Mouse (Mus musculus): Measurements from ENCODE around the gene H2al1c. TPM values are rescaled to one million over a fixed set of nuclear protein-coding genes. Genes with fewer than 3 reads are reported as not detected.
"Not testable (repeated sequence)": the region's sequence is repeated elsewhere in the genome, so short reads cannot be mapped to it uniquely, and the experiment has no call there.

H2al1c gene
- polyA plus RNA-seq, 1 experiment from 2014 or later, result not detected

- not testable (repeated sequence) for H3K9ac ChIP-seq; H3K27ac ChIP-seq; H3K9me3 ChIP-seq; H3K4me1 ChIP-seq; H3K27me3 ChIP-seq (replicated peaks); H3K4me3 ChIP-seq; H3K4me2 ChIP-seq; H3K36me3 ChIP-seq (replicated peaks); ATAC-seq (replicated peaks)
- WGBS, result no CpG with 5 or more reads among the region's 6 CpGs
Observed at GRCm38 (mm10) chrX:11314858-11315257, 9.4 kb downstream of the H2al1c start, which contains the start of gene H2al1f. Gene H2al1f, plus strand, starts transcription at chrX:11315158.

GRCm38 (mm10) chrX:11317956-11318355, 12.5 kb downstream of the H2al1c start, which contains the start of gene H2al1g:
Gene H2al1g, plus strand, starts transcription at chrX:11318256.
- not testable (repeated sequence) for H3K27me3 ChIP-seq (replicated peaks); H3K4me1 ChIP-seq; ATAC-seq (replicated peaks); H3K4me3 ChIP-seq; H3K9ac ChIP-seq; H3K9me3 ChIP-seq; H3K36me3 ChIP-seq (replicated peaks); H3K4me2 ChIP-seq; H3K27ac ChIP-seq
- no CpG with 5 or more reads among the region's 3 CpGs for whole genome bisulfite sequencing

GRCm38 (mm10) chrX:11321192-11321591, 15.7 kb downstream of the H2al1c start, which contains the start of gene H2al1h:
Gene H2al1h, plus strand, starts transcription at chrX:11321492.
- no CpG with 5 or more reads among the region's 6 CpGs for WGBS
- not testable (repeated sequence) for H3K4me1 ChIP-seq; H3K4me3 ChIP-seq; H3K9me3 ChIP-seq; H3K4me2 ChIP-seq; ATAC-seq (replicated peaks); H3K27ac ChIP-seq; H3K36me3 ChIP-seq (replicated peaks); H3K9ac ChIP-seq; H3K27me3 ChIP-seq (replicated peaks)

GRCm38 (mm10) chrX:11324359-11324758, 18.9 kb downstream of the H2al1c start, which contains the start of gene H2al1i:
Gene H2al1i, plus strand, starts transcription at chrX:11324659.
- not testable (repeated sequence) for ATAC-seq (replicated peaks); H3K9me3 ChIP-seq; H3K36me3 ChIP-seq (replicated peaks); H3K9ac ChIP-seq; H3K4me1 ChIP-seq; H3K4me2 ChIP-seq; H3K4me3 ChIP-seq; H3K27ac ChIP-seq; H3K27me3 ChIP-seq (replicated peaks)
- 100% methylated on average over 2 of the region's 5 CpGs for WGBS

- H3K27ac ChIP-seq; H3K27me3 ChIP-seq (replicated peaks); H3K36me3 ChIP-seq (replicated peaks); ATAC-seq (replicated peaks); H3K4me2 ChIP-seq; H3K9ac ChIP-seq; H3K9me3 ChIP-seq; H3K4me1 ChIP-seq; H3K4me3 ChIP-seq: not testable (repeated sequence)
- 81% methylated on average over 2 of the region's 2 CpGs for WGBS
Observed at GRCm38 (mm10) chrX:11327522-11327921, 22.1 kb downstream of the H2al1c start, which contains the start of gene H2al1j. Gene H2al1j, plus strand, starts transcription at chrX:11327822.

GRCm38 (mm10) chrX:11345762-11346161, 40.3 kb downstream of the H2al1c start:
- H3K9me3 ChIP-seq, result no peaks in the 10 kb centered on the region
- no peak overlapping the region for H3K4me2 ChIP-seq
- H3K27ac ChIP-seq, result no peak overlapping the region
- H3K9ac ChIP-seq, result no peak overlapping the region
- ATAC-seq (replicated peaks), result no peak
- 60% methylated on average over 9 of the region's 9 CpGs for WGBS
- no peak overlapping the region for H3K4me3 ChIP-seq
- no peaks in the 10 kb centered on the region for H3K27me3 ChIP-seq (replicated peaks)
- no peaks in the 10 kb centered on the region for H3K4me1 ChIP-seq
- no peaks in the 10 kb centered on the region for H3K36me3 ChIP-seq (replicated peaks)

GRCm38 (mm10) chrX:11346756-11347155, 41.3 kb downstream of the H2al1c start:
- no peaks in the 10 kb centered on the region for H3K9me3 ChIP-seq
- no peak overlapping the region for H3K4me2 ChIP-seq
- H3K4me3 ChIP-seq, result no peak overlapping the region
- H3K36me3 ChIP-seq (replicated peaks), result no peaks in the 10 kb centered on the region
- no peaks in the 10 kb centered on the region for H3K4me1 ChIP-seq
- no peak for ATAC-seq (replicated peaks)
- 88% methylated on average over 3 of the region's 3 CpGs for WGBS
- H3K27me3 ChIP-seq (replicated peaks), result no peaks in the 10 kb centered on the region
- no peak overlapping the region for H3K27ac ChIP-seq
- H3K9ac ChIP-seq, result no peak overlapping the region

Other genes with a start within 250 kb of the H2al1c start
- not detected in 2 replicates for gene H2al1a, start 6.4 kb upstream of the H2al1c start, polyA plus RNA-seq (2015; fragmentation: Nextera tagmentation; extraction: Ambion mirVana)
- not detected in 2 replicates for gene H2al1b, start 3.2 kb upstream of the H2al1c start, polyA plus RNA-seq (2015; fragmentation: Nextera tagmentation; extraction: Ambion mirVana)
- gene H2al1d, start 3.2 kb downstream of the H2al1c start, polyA plus RNA-seq (2015; fragmentation: Nextera tagmentation; extraction: Ambion mirVana), result not detected in 2 replicates
- not detected in 2 replicates for gene H2al1e, start 6.3 kb downstream of the H2al1c start, polyA plus RNA-seq (2015; fragmentation: Nextera tagmentation; extraction: Ambion mirVana)
- not detected in 2 replicates for gene H2al1f, start 9.5 kb downstream of the H2al1c start, polyA plus RNA-seq (2015; fragmentation: Nextera tagmentation; extraction: Ambion mirVana)
- not detected in 2 replicates for gene H2al1g, start 12.6 kb downstream of the H2al1c start, polyA plus RNA-seq (2015; fragmentation: Nextera tagmentation; extraction: Ambion mirVana)
- not detected in 2 replicates for gene H2al1h, start 15.8 kb downstream of the H2al1c start, polyA plus RNA-seq (2015; fragmentation: Nextera tagmentation; extraction: Ambion mirVana)
- gene H2al1i, start 19.0 kb downstream of the H2al1c start, polyA plus RNA-seq (2015; fragmentation: Nextera tagmentation; extraction: Ambion mirVana), result not detected in 2 replicates
- gene H2al1j, start 22.2 kb downstream of the H2al1c start, polyA plus RNA-seq (2015; fragmentation: Nextera tagmentation; extraction: Ambion mirVana), result not detected in 2 replicates

All from midbrain, embryonic 15.5 days (tissue).